Mouse (Mus musculus) megakaryocyte, embryonic 14.5 days (primary cell): Measurements from ENCODE around the gene Phactr3.

Source experiments
- FLI1 ChIP-seq: IDR thresholded peaks from 2 replicates; pipeline ENCODE4 v1.6.1; 2012; ENCODE audit warnings: low read length, inconsistent platforms, mixed read lengths
- GATA1 ChIP-seq: IDR thresholded peaks from 3 replicates; pipeline ENCODE4 v1.6.1; 2012; ENCODE audit warnings: mixed read lengths, low read length, inconsistent platforms, borderline replicate concordance

DNA sequence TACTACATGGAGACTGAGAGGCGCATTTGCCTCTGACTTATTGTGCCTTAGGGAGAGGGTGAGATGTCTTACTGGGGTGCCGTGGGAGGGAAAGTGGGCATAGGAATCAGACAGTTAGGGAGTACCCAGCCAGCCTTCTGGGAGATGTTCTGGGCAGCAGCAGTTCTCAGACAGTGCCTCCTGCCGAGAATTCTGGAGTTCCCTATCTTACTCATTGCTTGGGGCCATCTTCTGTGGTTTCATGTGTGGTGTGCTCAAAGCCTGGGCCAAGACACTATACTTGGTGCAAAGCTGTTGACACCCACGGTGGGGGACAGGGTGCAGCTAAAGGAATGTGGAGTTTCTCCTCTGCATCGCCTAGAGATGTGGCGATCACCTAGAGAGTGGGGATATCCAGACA, 185.9 kb downstream of the Phactr3 start:
- TF ChIP-seq GATA1 (no peak), FLI1 (no peak)
